Mouse (Mus musculus): ENCODE measurements around the gene Zfp180. TPM values are rescaled to one million over a fixed set of nuclear protein-coding genes. Genes with fewer than 3 reads are reported as not detected.

Zfp180 gene
- polyA plus RNA-seq (2012; rRNA removed; ENCODE audit: low replicate concordance), result 2.8 and 4.6 TPM in 2 replicates

GRCm38 (mm10) chr7:24081634-24082431, at the start of gene Zfp180:
Gene Zfp180, plus strand, starts transcription at chr7:24081924.

GRCm38 (mm10) chr7:24052660-24053304, 28.9 kb upstream of the Zfp180 start, which contains the start of gene Vmn1r183:
Gene Vmn1r183, plus strand, starts transcription at chr7:24053254.

GRCm38 (mm10) chr7:24112156-24112856, 30.6 kb downstream of the Zfp180 start, which contains the start of gene Zfp112:
Gene Zfp112, plus strand, starts transcription at chr7:24112314.

GRCm38 (mm10) chr7:24133996-24134828, 52.5 kb downstream of the Zfp180 start, which contains the start of gene Zfp235:
Gene Zfp235, plus strand, starts transcription at chr7:24134169.

Other genes with a start within 250 kb of the Zfp180 start
- gene Vmn1r176, start 244.6 kb upstream of the Zfp180 start, polyA plus RNA-seq (2012; rRNA removed; ENCODE audit: low replicate concordance), result not detected in 2 replicates
- not detected in 2 replicates for gene Vmn1r177, start 215.5 kb upstream of the Zfp180 start, polyA plus RNA-seq (2012; rRNA removed; ENCODE audit: low replicate concordance)
- not detected in 2 replicates for gene Vmn1r178, start 189.9 kb upstream of the Zfp180 start, polyA plus RNA-seq (2012; rRNA removed; ENCODE audit: low replicate concordance)
- gene Vmn1r179, start 154.9 kb upstream of the Zfp180 start, polyA plus RNA-seq (2012; rRNA removed; ENCODE audit: low replicate concordance), result not detected in 2 replicates
- not detected in 2 replicates for gene Vmn1r180, start 131.3 kb upstream of the Zfp180 start, polyA plus RNA-seq (2012; rRNA removed; ENCODE audit: low replicate concordance)
- gene Vmn1r181, start 107.3 kb upstream of the Zfp180 start, polyA plus RNA-seq (2012; rRNA removed; ENCODE audit: low replicate concordance), result not detected in 2 replicates
- gene V1rd19, start 80.2 kb upstream of the Zfp180 start, polyA plus RNA-seq (2012; rRNA removed; ENCODE audit: low replicate concordance), result not detected in 2 replicates
- not detected in 2 replicates for gene Vmn1r183, start 28.7 kb upstream of the Zfp180 start, polyA plus RNA-seq (2012; rRNA removed; ENCODE audit: low replicate concordance)
- gene Zfp112, start 30.4 kb downstream of the Zfp180 start, polyA plus RNA-seq (2012; rRNA removed; ENCODE audit: low replicate concordance), result 0.46 and 1.2 TPM in 2 replicates
- 1.8 and 2.4 TPM in 2 replicates for gene Zfp235, start 52.2 kb downstream of the Zfp180 start, polyA plus RNA-seq (2012; rRNA removed; ENCODE audit: low replicate concordance)
- 0.08 TPM in 1 of 2 replicates, not detected in the other for gene Zfp114, start 93.1 kb downstream of the Zfp180 start, polyA plus RNA-seq (2012; rRNA removed; ENCODE audit: low replicate concordance)
- gene Zfp111, start 129.5 kb downstream of the Zfp180 start, polyA plus RNA-seq (2012; rRNA removed; ENCODE audit: low replicate concordance), result 0.23 and 0.29 TPM in 2 replicates
- gene Zfp109, start 155.6 kb downstream of the Zfp180 start, polyA plus RNA-seq (2012; rRNA removed; ENCODE audit: low replicate concordance), result 0.11 and 0.27 TPM in 2 replicates
- gene Zfp108, start 172.9 kb downstream of the Zfp180 start, polyA plus RNA-seq (2012; rRNA removed; ENCODE audit: low replicate concordance), result 0.18 and 0.21 TPM in 2 replicates
- 0.74 and 0.91 TPM in 2 replicates for gene Zfp93, start 188.5 kb downstream of the Zfp180 start, polyA plus RNA-seq (2012; rRNA removed; ENCODE audit: low replicate concordance)
- gene Zfp61, start 219.3 kb downstream of the Zfp180 start, polyA plus RNA-seq (2012; rRNA removed; ENCODE audit: low replicate concordance), result 1.0 and 1.4 TPM in 2 replicates
- gene Zfp94, start 234.7 kb downstream of the Zfp180 start, polyA plus RNA-seq (2012; rRNA removed; ENCODE audit: low replicate concordance), result 0.83 and 4.3 TPM in 2 replicates

Data from duodenum, adult 2 months (tissue).